Mouse (Mus musculus): Measurements from ENCODE around the gene Abhd6.

GRCm38 (mm10) chr14:7962626-7963025 lies 40.1 kb upstream of the Abhd6 start:
- TF ChIP-seq ZC3H11A (IDR thresholded peaks at IDR 0.05; ENCODE audit: borderline replicate concordance, low read depth, low read length) (no peak), HCFC1 (IDR thresholded peaks at IDR 0.05; ENCODE audit: borderline replicate concordance, insufficient read depth, low read length) (no peak), MAFK (IDR thresholded peaks at IDR 0.05; ENCODE audit: insufficient read depth, low read depth, low read length) (no peak), CHD2 (IDR thresholded peaks at IDR 0.05; ENCODE audit: low read depth, low read length) (no peak), ZNF384 (IDR thresholded peaks at IDR 0.05; ENCODE audit: low read depth, low read length) (no peak)

Data from ES-E14 (cell line).